Mouse (Mus musculus): ENCODE data around the gene Gm21973. TPM values are rescaled to one million over a fixed set of nuclear protein-coding genes. Genes with fewer than 3 reads are reported as not detected.

Gm21973 gene
- polyA plus RNA-seq, 1 experiment from 2014 or later: not detected

- Histone ChIP-seq H3K27me3 (no peaks in the 10 kb centered on the region), H3K9me3 (replicated peaks) (no peaks in the 10 kb centered on the region), H3K4me3 (replicated peaks) (no peak overlapping the region), H3K9ac (no peak overlapping the region), H3K27ac (replicated peaks) (no peak overlapping the region), H3K36me3 (replicated peaks) (no peaks in the 10 kb centered on the region), H3K4me2 (no peak overlapping the region), H3K4me1 (replicated peaks) (no peaks in the 10 kb centered on the region)
- 67% methylated on average over 1 of the region's 1 CpGs for WGBS (ENCODE audit: insufficient replicate concordance)
- ATAC-seq (ENCODE audit: insufficient read depth): no peak
Measured at GRCm38 (mm10) chr15:10332566-10332965, 7.4 kb downstream of the Gm21973 start.

- Histone ChIP-seq H3K4me1 (replicated peaks) (no peaks in the 10 kb centered on the region), H3K9ac (no peak overlapping the region), H3K4me2 (no peak overlapping the region), H3K27ac (replicated peaks) (no peak overlapping the region), H3K4me3 (replicated peaks) (no peak overlapping the region), H3K27me3 (no peaks in the 10 kb centered on the region), H3K9me3 (replicated peaks) (no peaks in the 10 kb centered on the region), H3K36me3 (replicated peaks) (no peaks in the 10 kb centered on the region)
- ATAC-seq (ENCODE audit: insufficient read depth): no peak
- 60% methylated on average over 3 of the region's 3 CpGs for WGBS (ENCODE audit: insufficient replicate concordance)
Measured at GRCm38 (mm10) chr15:10338606-10339005, 13.4 kb downstream of the Gm21973 start.

- Histone ChIP-seq H3K9ac (no peak overlapping the region), H3K27me3 (no peaks in the 10 kb centered on the region), H3K36me3 (replicated peaks) (no peaks in the 10 kb centered on the region), H3K9me3 (replicated peaks) (no peaks in the 10 kb centered on the region), H3K4me2 (no peak overlapping the region), H3K27ac (replicated peaks) (no peak overlapping the region), H3K4me3 (replicated peaks) (no peak overlapping the region), H3K4me1 (replicated peaks) (no peaks in the 10 kb centered on the region)
- 58% methylated on average over 6 of the region's 6 CpGs for WGBS (ENCODE audit: insufficient replicate concordance)
- ATAC-seq (ENCODE audit: insufficient read depth): no peak
Measured at GRCm38 (mm10) chr15:10347044-10347443, 21.9 kb downstream of the Gm21973 start.

GRCm38 (mm10) chr15:10358039-10358948 lies 33.1 kb downstream of the Gm21973 start, which contains the start of gene Agxt2:
Gene Agxt2, plus strand, starts transcription at chr15:10358532.
- Histone ChIP-seq H3K27me3 (no peaks in the 10 kb centered on the region), H3K9ac (no peak within 1 kb of the TSS), H3K4me3 (replicated peaks) (peak within 1 kb of the TSS; percentile 31; the same call in 1 of the 2 replicates), H3K27ac (replicated peaks) (peak within 1 kb of the TSS; percentile 54), H3K36me3 (replicated peaks) (no peaks in the 10 kb centered on the region), H3K4me2 (peak within 1 kb of the TSS; percentile 25), H3K9me3 (replicated peaks) (no peaks in the 10 kb centered on the region), H3K4me1 (replicated peaks) (no peaks in the 10 kb centered on the region)
- ATAC-seq (ENCODE audit: insufficient read depth): peak; percentile 65
- WGBS (ENCODE audit: insufficient replicate concordance): 47% methylated on average over 9 of the region's 9 CpGs

- Histone ChIP-seq H3K27me3 (no peaks in the 10 kb centered on the region), H3K36me3 (replicated peaks) (no peaks in the 10 kb centered on the region), H3K9me3 (replicated peaks) (no peaks in the 10 kb centered on the region), H3K4me2 (no peak overlapping the region), H3K4me3 (replicated peaks) (no peak overlapping the region), H3K4me1 (replicated peaks) (no peaks in the 10 kb centered on the region), H3K27ac (replicated peaks) (no peak overlapping the region), H3K9ac (no peak overlapping the region)
- 74% methylated on average over 2 of the region's 2 CpGs for WGBS (ENCODE audit: insufficient replicate concordance)
- ATAC-seq (ENCODE audit: insufficient read depth): no peak
Measured at GRCm38 (mm10) chr15:10366331-10366730, 41.2 kb downstream of the Gm21973 start.

GRCm38 (mm10) chr15:10375404-10375803 lies 50.2 kb downstream of the Gm21973 start:
- Histone ChIP-seq H3K9me3 (replicated peaks) (no peaks in the 10 kb centered on the region), H3K27ac (replicated peaks) (peak overlapping the region; percentile 1; the same call in 1 of the 2 replicates), H3K4me2 (no peak overlapping the region), H3K27me3 (no peaks in the 10 kb centered on the region), H3K9ac (no peak overlapping the region), H3K4me1 (replicated peaks) (0 out of 2 replicates have a peak, but pooled peaks cover 4% of the 10 kb centered on the region), H3K36me3 (replicated peaks) (no peaks in the 10 kb centered on the region), H3K4me3 (replicated peaks) (no peak overlapping the region)
- ATAC-seq (ENCODE audit: insufficient read depth): 0 out of 2 replicates have a peak, but pooled peaks have one; percentile 34
- 44% methylated on average over 3 of the region's 3 CpGs for WGBS (ENCODE audit: insufficient replicate concordance)

GRCm38 (mm10) chr15:10378338-10378959 lies 53.3 kb downstream of the Gm21973 start:
- Histone ChIP-seq H3K4me2 (no peak overlapping the region), H3K9me3 (replicated peaks) (no peaks in the 10 kb centered on the region), H3K4me3 (replicated peaks) (no peak overlapping the region), H3K9ac (no peak overlapping the region), H3K27ac (replicated peaks) (no peak overlapping the region), H3K36me3 (replicated peaks) (no peaks in the 10 kb centered on the region), H3K4me1 (replicated peaks) (0 out of 2 replicates have a peak, but pooled peaks cover 4% of the 10 kb centered on the region), H3K27me3 (no peaks in the 10 kb centered on the region)
- WGBS (ENCODE audit: insufficient replicate concordance): 59% methylated on average over 4 of the region's 4 CpGs
- ATAC-seq (ENCODE audit: insufficient read depth): no peak

GRCm38 (mm10) chr15:10379757-10380458 lies 54.7 kb downstream of the Gm21973 start:
- peak; percentile 57; the same call in 1 of the 2 replicates for ATAC-seq (ENCODE audit: insufficient read depth)
- Histone ChIP-seq H3K27ac (replicated peaks) (no peak overlapping the region), H3K9me3 (replicated peaks) (no peaks in the 10 kb centered on the region), H3K36me3 (replicated peaks) (no peaks in the 10 kb centered on the region), H3K9ac (no peak overlapping the region), H3K4me1 (replicated peaks) (0 out of 2 replicates have a peak, but pooled peaks cover 4% of the 10 kb centered on the region), H3K4me2 (no peak overlapping the region), H3K27me3 (no peaks in the 10 kb centered on the region), H3K4me3 (replicated peaks) (no peak overlapping the region)
- 54% methylated on average over 3 of the region's 3 CpGs for WGBS (ENCODE audit: insufficient replicate concordance)

- Histone ChIP-seq H3K27me3 (no peaks in the 10 kb centered on the region), H3K36me3 (replicated peaks) (no peaks in the 10 kb centered on the region), H3K9ac (no peak overlapping the region), H3K9me3 (replicated peaks) (no peaks in the 10 kb centered on the region), H3K4me3 (replicated peaks) (no peak overlapping the region), H3K27ac (replicated peaks) (no peak overlapping the region), H3K4me1 (replicated peaks) (no peaks in the 10 kb centered on the region), H3K4me2 (no peak overlapping the region)
- ATAC-seq (ENCODE audit: insufficient read depth): no peak
- 48% methylated on average over 2 of the region's 2 CpGs for WGBS (ENCODE audit: insufficient replicate concordance)
Measured at GRCm38 (mm10) chr15:10387263-10387662, 62.1 kb downstream of the Gm21973 start.

- no peaks in the 10 kb centered on the region for H3K4me1 ChIP-seq (replicated peaks)
- H3K4me3 ChIP-seq (replicated peaks): no peak overlapping the region
- no peaks in the 10 kb centered on the region for H3K9me3 ChIP-seq (replicated peaks)
- no peak overlapping the region for H3K9ac ChIP-seq
- H3K4me2 ChIP-seq: no peak overlapping the region
- H3K27me3 ChIP-seq: no peaks in the 10 kb centered on the region
- peak overlapping the region; percentile 57 for H3K27ac ChIP-seq (replicated peaks)
- H3K36me3 ChIP-seq (replicated peaks): no peaks in the 10 kb centered on the region
- 55% methylated on average over 2 of the region's 2 CpGs for WGBS (ENCODE audit: insufficient replicate concordance)
- ATAC-seq (ENCODE audit: insufficient read depth): peak; percentile 89
Measured at GRCm38 (mm10) chr15:10399795-10400194, 74.6 kb downstream of the Gm21973 start.

- H3K9me3 ChIP-seq (replicated peaks): no peaks in the 10 kb centered on the region
- H3K4me2 ChIP-seq: no peak overlapping the region
- WGBS (ENCODE audit: insufficient replicate concordance): 46% methylated on average over 3 of the region's 3 CpGs
- no peaks in the 10 kb centered on the region for H3K27me3 ChIP-seq
- no peak overlapping the region for H3K4me3 ChIP-seq (replicated peaks)
- H3K9ac ChIP-seq: no peak overlapping the region
- H3K4me1 ChIP-seq (replicated peaks): no peaks in the 10 kb centered on the region
- no peak overlapping the region; the same call in 1 of the 2 replicates for H3K27ac ChIP-seq (replicated peaks)
- peak; percentile 43 for ATAC-seq (ENCODE audit: insufficient read depth)
- H3K36me3 ChIP-seq (replicated peaks): no peaks in the 10 kb centered on the region
Measured at GRCm38 (mm10) chr15:10400415-10400814, 75.2 kb downstream of the Gm21973 start.

Measured in liver, embryonic 15.5 days (tissue).